Mouse (Mus musculus) kidney, postnatal 4 days (tissue): ENCODE measurements around the gene Ttc28.
A peak's percentile ranks its signal among the peaks of the same experiment; 100 is the strongest.

ENCODE experiments used
- DNase-seq, 2 experiments: peaks; one replicate each; pipeline ENCODE4 v3.0.0; 2021; ENCODE audit warnings: mixed read lengths in 2 of 2

The Ttc28 gene

DNA sequence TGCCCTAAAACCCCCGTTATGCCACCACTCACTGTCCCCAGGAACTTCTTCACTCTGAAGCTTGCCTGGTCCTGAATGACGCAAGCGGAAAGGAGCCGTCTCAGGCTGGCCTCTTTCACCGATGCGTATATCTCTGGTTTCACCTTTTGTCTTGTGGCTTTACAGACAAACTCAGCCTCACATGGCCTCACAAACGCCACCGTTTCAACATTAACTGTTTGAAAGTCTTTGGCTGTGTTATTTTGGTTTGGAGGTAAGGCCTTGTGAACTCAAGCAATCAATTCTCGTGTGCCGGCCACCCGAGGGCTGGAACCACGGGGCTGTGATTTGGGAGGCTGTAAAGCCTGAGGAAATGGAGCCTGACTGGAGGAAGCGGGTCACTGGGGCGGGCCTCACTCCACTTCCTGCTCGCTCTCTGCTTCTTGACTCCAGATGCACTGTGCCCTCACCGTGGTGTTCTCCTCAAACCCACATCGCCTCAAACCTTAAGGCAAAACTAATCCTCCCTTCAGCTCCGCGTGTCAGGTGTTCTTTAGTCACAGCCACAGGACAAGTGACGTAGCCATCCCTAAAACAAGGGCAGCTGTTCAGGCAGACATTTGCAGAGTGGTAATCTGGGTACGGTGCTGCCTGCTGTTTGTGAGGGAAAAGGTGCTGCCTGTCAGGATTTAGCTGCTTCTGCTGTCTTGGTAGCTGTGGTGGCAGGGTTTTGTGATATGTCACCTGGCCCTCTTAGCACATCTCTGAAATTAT, 298.9 kb downstream of the Ttc28 start:
- peak; percentile 70 to 81 for DNase-seq

DNA sequence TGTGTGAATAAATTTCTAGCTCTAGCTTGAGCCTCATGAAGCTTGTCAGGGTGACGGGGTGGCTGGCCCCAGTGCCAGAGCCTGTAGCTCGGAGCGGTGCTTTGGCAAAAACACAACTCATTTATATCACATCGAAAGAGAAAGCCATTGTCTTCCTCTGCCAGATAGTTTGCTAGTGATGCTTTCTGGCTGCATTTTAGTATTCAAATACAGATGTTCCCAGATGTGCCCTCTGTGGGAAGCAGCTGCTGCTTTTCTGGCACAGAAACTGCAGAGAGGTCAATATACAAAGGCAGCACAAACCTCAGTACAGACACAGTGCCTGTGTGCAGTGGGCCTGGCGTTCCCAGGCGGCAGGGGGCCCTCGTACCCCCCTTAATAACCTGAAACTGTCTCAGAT, 300.0 kb downstream of the Ttc28 start:
- DNase-seq, result no peak

DNA sequence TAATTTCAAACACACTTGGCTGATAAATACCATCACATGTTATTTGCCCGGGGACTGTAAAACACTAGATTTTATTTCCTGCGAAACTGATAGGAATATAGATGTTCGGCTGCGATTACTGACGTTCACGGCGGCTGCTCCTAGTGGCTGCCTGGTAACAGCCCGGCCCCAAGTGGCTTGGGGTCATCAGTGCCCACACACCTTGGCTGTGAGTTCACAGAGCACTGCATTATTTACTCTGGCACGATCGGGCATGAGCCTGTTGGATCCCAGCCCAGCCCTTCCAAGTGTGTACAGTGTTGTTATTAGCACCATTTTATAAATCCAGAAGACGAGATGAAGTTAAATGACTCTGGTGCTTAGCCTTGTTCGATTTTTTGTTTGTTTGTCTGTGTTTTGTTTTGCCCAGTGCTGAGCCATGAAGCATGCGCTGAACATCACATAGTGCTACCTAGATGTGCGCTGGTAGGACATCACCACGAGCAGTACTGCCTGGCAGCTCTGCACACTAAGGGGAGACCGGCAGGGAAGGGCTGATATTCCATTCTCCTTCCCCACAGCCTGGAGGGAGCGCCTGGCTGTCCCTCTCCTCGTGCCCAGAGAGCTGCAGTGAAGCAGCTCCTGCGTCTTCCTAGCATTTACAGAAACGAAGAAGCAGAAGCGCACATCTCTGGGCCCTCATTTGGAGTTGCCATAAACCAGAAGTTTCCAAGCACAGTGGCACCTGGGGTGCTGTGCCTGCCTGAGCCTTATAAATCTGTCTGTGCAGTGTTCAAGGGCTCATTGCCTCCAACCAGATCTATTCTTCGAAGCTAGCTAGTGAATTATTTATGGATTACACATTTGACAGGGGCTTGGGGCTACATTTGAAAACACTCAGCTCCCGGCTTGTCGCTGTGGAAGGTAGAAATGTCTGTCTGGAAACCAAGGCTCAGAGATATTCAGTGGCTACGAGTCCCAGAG, 300.8 kb downstream of the Ttc28 start:
- peak; percentile 37 to 49 for DNase-seq

DNA sequence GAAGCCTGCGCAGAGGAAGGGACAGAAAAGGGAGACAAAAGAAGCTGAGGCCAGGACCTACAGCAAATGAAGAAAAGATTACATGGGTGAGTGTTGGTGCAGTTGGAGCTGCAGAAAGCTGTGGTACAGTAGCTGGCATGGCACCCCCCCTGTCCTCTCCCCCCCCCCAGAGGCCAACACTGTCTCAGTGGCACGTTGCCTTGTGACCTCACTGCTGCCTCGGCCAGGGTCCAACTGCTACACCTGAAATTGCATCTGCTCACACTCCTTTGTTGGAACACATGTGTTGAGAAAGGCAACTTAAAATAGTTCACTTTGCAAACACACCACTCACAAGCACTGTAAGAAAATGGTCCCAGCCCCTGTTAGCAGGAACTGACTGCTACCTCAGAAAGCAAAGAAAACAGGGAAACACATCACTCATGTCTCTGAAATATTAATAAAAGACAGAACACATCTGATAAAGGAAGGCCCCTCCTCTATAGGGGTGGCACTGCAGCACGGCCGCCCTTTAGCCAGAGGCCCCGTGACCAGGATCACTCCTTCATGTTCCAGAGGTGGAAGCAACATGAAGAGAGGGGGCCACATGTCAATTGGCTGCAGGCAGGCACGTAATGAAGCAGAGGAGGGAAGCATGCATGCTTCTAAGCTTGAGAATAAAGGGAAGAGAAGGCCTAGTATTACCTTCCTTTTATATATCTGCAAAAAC, 301.8 kb downstream of the Ttc28 start:
- DNase-seq, result no peak

DNA sequence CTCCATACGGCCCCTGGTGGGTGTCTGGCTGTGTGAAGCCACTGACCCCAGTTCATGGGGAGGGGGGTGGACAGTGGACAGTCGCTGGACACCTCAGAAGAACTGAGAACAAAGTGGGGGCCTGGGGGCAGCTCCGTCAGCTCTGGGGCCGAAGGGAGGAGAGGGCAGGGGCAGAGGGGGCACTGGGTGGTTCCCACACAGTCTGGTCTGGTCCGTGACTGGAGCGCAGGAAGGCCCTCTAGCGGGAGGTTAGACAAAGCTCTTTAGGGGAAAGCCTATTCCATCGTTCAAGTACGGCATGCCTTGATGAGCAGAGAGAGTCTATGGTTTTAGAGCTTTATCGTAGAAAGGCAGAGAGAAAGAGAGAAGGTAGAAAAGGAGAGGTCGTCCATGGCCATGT, 307.0 kb downstream of the Ttc28 start:
- peak; percentile 63 to 78 for DNase-seq

DNA sequence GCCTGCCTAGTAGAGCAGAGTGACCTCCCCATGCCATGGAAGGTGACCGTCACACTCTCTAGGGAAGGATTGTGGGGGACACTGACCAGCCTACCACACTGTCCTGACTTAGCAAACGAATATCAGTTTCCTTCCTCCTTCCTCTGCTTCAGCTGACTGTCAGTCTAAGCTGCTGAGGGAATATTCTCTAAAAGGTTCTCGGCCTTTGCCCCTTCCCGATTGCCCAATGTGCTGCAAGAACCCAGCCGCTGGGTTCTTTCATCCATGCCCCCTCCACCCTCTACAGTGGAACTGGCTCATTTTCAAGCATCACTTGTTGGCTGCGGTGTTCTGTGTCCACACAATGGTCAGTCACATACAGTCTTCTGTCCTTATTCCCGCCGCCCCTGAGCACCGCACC, 312.4 kb downstream of the Ttc28 start:
- DNase-seq, result no peak

DNA sequence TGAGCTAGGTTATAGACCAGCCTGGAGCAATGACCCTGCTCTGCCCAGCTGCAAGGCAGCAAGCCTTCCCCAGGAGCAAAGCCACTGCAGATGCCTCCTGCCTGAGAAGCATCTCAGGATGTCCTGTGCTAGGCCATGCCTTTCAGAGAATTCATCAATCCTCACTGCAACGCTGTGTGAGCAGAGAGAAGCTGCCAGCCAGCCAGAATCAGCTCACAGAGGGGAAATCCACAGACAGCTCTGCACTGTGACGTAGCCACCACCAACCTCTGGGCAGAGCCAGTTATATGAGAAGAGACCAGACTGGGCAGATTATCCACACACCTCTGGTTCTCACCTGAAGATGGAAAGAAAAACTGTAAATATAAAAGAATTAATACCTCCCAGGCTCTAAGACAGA, 315.2 kb downstream of the Ttc28 start:
- DNase-seq, result no peak

DNA sequence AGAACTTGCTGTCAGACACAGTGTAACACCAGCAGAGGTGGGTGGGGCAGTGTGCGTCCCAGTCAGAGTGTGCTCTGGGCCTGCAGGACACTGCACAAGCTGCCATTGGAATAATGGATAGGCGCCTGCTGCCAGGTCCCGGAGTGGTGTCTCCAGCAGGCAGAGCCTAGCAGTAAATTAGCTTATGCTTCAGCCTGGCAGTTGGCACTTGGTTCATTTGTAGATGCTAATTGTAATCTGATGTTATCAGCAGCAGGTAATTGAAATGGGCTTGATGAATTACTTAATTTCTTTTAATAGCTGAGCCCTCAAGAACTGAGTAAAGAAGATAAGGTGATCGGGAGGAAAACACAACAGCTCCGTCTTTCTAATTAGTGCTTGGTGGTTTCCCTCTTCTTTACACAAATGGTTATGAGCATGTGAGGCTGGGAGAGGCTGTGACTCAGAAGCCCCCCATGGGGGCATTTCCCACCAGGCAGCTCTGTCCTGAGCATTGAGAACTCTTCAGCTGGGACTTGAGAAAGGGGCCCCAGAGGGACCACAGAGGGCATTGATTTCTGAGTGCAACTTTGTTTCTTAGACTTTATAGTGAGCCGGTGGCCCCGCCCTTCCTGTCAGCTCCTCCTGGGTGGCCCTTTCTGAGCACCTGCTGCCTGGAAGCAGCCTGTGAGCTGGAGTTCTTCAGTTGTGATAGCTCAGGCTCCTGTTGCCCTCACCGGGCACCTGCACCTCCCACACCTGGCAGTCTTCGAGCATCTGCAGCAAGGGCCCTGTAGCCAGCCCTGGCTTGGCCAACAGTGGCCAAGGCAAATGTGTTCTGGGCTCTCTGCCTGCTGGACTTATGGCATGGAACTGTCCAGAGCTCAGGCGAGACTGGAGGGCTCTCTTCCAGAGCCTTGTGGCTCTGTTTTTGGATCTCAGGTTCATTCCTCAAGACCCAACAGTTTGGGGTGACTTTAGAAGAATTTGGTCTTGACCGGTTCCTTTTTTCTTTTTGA, 316.2 kb downstream of the Ttc28 start:
- peak in 1 of 2 experiments; percentile 33 for DNase-seq

DNA sequence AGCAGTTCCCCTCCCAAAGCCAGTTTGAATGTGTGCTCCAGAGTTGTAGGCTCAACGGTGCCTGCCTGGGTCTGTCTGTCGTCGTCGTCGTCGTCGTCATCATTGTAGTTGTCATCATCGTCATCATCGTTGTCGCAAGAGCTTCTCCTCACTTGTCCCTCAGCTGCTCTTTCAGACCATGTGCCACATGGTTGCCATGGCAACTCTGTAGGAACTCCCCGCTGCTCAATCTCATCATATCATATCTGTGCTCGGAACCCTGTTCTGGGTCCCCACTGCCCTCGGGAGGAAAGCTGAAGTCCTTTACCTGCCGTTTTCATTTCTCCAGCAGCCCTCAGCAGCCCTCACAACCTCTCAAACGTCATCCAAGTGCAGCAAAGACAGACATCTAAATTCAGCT, 318.1 kb downstream of the Ttc28 start:
- no peak for DNase-seq

DNA sequence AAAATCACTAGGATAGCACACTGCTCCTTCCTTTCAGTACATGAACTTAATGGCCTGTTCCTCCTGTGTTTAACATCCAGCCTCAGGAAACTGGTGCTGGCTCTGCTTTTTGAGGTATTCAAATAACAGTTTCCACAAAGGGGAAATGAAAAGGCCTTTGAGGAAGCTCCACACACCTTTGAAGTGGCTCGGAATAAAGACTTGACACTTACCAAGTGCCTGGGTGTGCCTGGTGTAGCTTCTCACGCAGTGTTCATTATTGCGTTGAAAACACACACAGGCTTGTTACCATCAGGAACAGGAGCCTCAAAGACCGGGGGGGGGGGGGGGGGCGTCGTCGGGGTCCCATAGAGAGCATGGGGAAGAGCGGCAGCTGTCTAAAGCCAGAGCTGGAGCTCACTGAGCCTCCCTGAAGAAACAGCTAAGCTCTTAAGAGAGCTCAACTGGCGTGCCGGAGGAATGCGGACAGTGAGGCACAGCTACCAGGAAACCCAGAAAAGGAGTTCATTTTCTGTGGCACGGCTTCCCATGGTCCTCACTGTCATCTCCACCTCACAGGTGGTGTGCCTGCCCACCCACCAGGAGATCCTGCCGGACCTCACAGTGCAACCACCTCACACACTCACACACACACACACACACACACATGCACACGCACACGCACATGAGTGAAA, 320.7 kb downstream of the Ttc28 start:
- DNase-seq, result no peak

DNA sequence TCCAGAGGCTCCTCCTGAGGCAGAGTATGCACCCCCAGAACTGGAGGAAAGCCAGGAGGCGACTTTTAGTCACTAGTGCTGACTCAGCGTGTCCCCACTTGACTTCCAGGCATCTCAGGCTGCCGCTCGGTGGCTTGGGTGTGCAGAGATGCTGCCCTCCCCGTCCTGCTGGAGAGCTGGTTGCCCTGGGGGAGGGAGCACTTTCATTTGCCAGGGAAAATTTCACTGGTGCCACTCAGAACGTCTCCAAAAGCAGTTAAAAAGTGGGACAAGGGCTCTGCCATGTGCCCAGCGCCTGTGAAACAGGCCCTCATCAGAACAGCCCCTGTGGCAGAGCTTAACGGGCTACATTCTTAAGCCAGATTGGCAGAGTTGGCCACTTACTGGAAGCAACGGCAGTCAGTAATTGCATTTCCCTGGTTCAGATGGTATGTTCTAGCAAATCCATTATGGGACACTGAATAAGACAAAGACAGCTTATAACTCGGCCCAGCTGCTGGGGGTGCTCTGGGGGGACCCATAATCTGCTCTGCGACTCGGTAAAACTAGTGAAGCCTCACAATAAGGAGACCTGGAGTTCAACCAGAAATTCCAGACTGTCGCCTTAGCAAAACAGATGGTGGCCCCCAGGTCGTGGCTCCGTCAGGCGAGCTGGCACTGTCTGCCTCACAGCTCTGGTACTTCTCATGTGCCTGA, 321.5 kb downstream of the Ttc28 start:
- DNase-seq, result peak; percentile 68 to 74

DNA sequence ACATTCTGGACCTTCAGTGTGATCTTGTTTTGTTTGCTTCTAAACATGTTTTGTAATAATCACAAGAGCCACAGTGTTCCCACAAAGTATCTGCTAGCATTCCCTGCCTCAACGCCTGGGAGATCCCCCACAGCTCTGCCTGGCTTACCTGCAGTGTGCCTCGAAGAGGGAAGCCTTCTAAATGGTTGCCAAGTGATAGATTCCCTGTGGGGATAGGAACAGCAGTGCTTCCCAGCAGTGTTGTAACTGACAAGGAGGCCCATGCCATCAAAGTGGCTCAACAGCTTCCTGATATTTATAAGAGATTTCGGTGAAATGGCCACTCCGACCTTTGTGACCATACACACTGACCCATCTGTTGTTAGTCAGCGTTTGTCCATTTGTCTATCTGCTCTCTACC, 324.6 kb downstream of the Ttc28 start:
- DNase-seq, result no peak

DNA sequence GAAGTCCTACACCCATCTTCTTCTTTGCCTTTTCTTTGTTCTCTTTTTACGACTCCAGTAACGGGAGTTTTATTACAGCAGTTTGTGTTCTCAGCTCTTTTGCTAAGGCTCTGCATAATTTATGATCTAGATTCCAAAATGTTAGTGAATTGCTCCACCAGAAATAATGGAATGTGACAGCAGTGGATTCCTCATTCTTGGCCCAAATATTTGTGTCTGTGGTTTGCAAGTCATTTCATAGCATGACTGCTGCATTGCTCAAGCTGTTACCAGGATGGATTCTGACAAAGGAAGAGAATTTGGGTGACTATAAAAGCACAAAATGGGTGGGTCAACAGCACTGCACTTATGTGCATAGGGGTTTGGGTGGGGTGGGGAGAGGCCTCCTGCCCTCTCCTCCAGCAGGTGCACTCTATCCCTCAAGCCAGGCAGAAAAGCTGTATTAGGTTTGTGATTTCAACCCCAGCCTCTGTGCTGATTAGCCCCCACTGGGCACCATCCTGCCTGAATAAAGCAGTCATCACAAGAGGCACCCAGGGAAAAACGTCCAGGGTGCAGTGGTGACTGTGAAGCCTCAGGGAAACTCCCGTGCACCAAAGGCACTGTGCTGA, 325.5 kb downstream of the Ttc28 start:
- DNase-seq, result no peak

DNA sequence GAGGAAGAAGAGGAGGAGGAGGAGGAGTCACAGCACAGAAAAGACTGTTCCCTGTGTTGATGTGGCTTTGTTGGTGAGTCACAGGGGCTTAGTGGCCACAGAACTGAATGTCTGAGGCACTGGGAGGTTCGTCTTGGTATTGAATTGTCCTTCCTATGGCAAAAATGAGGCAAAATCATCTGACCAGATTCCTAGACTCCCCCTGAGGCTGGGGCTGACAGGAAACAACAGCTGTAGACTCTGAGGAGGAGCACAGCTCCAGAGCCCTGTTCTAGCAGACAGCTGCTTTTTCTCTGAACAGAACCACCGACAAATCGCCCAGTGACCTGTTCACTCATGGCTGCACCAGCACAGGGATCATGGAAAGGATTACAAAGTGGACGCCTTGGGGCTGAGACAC, 326.2 kb downstream of the Ttc28 start:
- DNase-seq, result peak in 1 of 2 experiments; percentile 61

DNA sequence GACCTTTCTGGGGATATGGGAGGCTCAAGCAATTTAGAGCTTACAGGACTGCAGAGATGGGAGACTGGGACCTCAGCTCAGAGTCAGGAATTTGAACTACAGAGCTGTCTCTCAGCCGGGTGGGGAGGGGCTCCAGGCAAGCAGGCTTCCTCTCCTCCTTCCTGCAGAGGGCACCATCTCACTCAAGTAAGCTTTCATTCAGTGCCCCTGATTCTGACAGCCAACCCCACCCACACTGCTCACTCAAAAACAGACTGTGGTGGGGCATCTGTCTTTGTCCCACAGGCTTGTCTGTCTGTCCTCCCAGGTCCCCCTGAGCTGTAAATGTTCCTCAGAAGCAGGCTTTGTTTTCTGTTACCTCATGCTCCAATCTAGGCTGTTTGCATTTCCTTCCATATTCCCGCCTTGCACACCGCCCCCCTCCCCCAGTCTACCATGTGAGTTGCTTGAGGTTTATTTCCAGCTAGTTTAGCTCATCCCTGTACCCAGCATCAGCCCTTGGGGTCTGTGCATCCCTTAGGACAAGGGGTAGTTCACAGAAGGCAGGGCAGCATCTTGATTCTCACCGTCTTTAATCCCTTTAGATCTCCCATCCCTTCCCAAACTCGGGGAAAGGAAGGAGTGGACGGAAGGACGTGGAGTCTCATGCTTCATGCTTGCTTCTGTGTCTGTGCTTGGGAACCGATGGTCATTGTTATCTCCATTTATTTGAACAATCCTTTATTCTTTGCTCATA, 328.5 kb downstream of the Ttc28 start:
- DNase-seq, result peak; percentile 75 to 84

DNA sequence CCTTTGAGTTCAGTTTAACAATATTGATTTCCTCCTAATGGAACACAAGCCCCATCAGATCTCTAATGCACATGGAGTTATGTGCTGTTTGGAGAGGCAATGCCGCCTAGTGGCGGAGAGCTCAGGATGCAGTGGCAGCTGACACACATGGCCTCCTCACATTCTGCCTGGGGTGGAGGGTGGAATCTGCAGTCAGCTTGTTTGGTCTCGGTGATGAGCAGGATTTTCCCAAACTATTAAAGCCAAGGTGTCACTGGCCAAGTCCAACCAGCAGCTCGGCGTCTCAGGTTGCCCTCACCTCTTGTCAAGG, 329.0 kb downstream of the Ttc28 start:
- DNase-seq, result peak; percentile 76 to 84

DNA sequence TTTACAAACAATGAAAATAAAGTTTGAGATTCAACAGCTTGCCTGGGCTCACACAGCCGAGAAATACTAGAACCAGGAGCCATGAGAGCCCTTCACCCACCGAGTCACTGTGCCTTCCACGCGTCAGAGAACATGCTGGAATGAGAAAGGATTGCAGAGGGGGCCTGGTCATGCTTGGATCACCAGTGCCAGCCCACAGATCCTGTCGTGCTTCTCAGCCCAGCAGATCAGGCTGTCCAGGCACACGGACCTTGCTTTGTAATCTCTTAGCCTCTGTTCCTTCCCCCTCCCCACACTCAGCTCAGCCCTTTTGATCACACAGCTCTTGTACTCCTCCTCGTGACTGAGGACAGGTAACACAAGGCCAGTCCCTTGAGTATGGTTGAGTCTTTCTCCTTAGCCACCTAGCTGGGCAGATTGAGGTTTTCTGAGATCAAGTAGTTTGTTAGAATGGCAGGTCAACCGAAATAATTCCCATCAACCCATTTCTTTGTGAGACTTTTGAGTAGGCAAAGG, 334.4 kb downstream of the Ttc28 start:
- DNase-seq, result peak in 1 of 2 experiments; percentile 53

DNA sequence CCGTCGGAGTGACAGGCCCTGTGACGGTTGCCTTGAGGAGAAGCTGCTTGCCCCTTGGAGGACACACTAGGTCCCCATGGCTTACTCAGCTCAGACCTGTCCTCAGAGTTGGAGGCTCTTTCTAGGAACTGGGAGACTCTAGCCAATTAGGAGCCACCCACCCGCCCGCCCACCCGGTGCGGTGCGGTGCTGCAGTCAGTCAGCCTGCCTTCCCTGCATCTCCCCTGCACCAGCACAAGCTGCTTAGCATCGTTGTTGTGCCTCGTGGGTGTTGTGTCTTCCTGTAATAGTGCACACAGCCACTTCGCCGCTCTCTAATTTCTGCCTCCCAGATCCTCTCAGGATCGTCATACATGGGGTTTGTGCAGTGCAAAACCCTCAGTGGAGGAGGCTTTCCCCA, 335.3 kb downstream of the Ttc28 start:
- no peak for DNase-seq

DNA sequence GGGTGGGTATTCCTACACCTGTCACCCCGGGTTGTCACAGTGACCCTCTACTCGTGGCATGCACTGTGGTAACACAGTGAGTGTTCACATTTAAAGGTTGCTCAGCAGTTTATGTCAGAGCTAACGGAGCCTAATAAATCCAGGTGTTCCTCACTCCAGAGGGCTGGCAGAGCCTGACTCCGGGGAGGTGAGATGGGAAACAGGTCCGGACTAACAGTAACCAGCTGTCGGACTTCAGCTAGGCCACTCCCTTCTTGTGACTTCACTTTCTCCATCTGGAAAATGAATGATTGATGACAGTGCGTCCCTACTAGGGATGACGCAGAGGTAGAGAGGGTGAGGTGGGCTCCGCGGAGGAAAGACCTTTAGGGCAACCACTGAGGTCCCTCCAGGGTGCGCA, 336.1 kb downstream of the Ttc28 start:
- DNase-seq, result no peak

DNA sequence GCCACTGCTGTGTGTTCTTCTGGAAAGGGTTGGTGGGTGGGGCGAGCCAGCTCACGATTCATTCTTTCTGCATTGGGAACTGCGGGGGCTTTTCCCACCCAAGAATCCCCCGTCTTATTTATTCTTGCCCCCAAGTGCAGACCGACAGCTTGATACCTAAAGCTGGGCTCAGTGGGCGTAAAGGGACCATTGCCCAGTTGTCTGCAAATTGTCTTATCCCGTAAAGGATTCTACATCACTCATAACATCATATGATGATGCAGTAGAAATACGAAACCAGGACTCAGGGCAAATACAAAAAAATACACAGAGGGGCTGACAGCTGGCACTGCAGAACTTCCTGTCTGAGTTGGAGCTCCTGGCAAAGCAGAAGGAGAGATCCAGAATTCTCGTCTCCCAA, 336.6 kb downstream of the Ttc28 start:
- DNase-seq, result no peak
